ENCODE assay signal across 15 mouse cellular contexts in genomic region chr11:62223416-62223815, GRCm38 (mm10). TPM values are rescaled to one million over a fixed set of nuclear protein-coding genes. Genes with fewer than 3 reads are reported as not detected.
"Had no signal": no experiment of that assay in that cellular context is flagged by ENCODE, and none has a peak within 500 bp of the region (broad histone marks: within the 10 kb centered on the region; RNA-seq: fewer than 3 reads in every experiment).

No protein-coding gene starts in this region.

- H3K4me3 ChIP-seq: limb, embryonic 13.5 days; midbrain, embryonic 10.5 days; neural tube, embryonic 13.5 days; stomach, embryonic 15.5 days had no signal

- H3K27ac ChIP-seq: limb, embryonic 13.5 days; midbrain, embryonic 10.5 days; neural tube, embryonic 13.5 days; stomach, embryonic 15.5 days had no signal

- H3K9me3 ChIP-seq: limb, embryonic 13.5 days; midbrain, embryonic 10.5 days; neural tube, embryonic 13.5 days; stomach, embryonic 15.5 days had no signal

- DNase-seq: kidney, adult 18-20 months; kidney, postnatal 25 days; layer of hippocampus, adult 9-11 months; left cerebral cortex, postnatal 4 days; lung, embryonic 14.5 days; lung, postnatal 10 days; midbrain, embryonic 14.5 days; right cerebral cortex, postnatal 14 days; thymus, adult 2 months; thymus, postnatal 25 days had no signal

- H3K4me2 ChIP-seq: limb, embryonic 13.5 days; lung, embryonic 14.5 days; neural tube, embryonic 13.5 days; stomach, embryonic 15.5 days had no signal

- H3K27me3 ChIP-seq: limb, embryonic 13.5 days; neural tube, embryonic 13.5 days; stomach, embryonic 15.5 days had no signal

- H3K9ac ChIP-seq: limb, embryonic 13.5 days; lung, embryonic 14.5 days; neural tube, embryonic 13.5 days; stomach, embryonic 15.5 days had no signal

- H3K36me3 ChIP-seq: limb, embryonic 13.5 days; stomach, embryonic 15.5 days had no signal

- H3K4me1 ChIP-seq: midbrain, embryonic 10.5 days; neural tube, embryonic 13.5 days had no signal

RNA-seq across cellular contexts. Expression of gene Adora2b, which starts 25.4 kb away (rescaled TPM):
- total RNA-seq: liver, adult 2 months had no signal
